Mouse (Mus musculus) lung, embryonic 15.5 days (tissue): ENCODE measurements around the gene Zfp706. TPM values are rescaled to one million over a fixed set of nuclear protein-coding genes. Genes with fewer than 3 reads are reported as not detected.
A peak's percentile ranks its signal among the peaks of the same experiment; 100 is the strongest.

Experiments
- ATAC-seq: fragments of 200-750 bp; cut with Nextera tagmentation; 2 replicates; pipeline ENCODE4 v1.8.0; 2017; ENCODE audit warnings: moderate number of reproducible peaks, borderline replicate concordance; ENCODE audit not compliant: low FRiP score, low TSS enrichment; ENCODE audit errors: extremely low read depth
- H3K27ac ChIP-seq: fragments of 300-500 bp; sonication (generic); 2 replicates; pipeline ENCODE4 v1.5.1; 2015; ENCODE audit warnings: moderate library complexity, mild to moderate bottlenecking, inconsistent platforms
- H3K27me3 ChIP-seq: fragments of 300-500 bp; sonication (generic); 2 replicates; pipeline ENCODE4 v1.6.1; 2015; ENCODE audit warnings: inconsistent platforms
- H3K36me3 ChIP-seq: fragments of 300-500 bp; sonication (generic); 2 replicates; pipeline ENCODE4 v1.6.1; 2015; ENCODE audit warnings: inconsistent platforms
- H3K4me1 ChIP-seq: fragments of 300-500 bp; sonication (generic); 2 replicates; pipeline ENCODE4 v1.6.1; 2015; ENCODE audit warnings: inconsistent platforms
- H3K4me2 ChIP-seq: fragments of 300-500 bp; sonication (generic); 2 replicates; pipeline ENCODE4 v1.6.1; 2015; ENCODE audit warnings: inconsistent platforms, mild to moderate bottlenecking, moderate library complexity
- H3K4me3 ChIP-seq: fragments of 300-500 bp; sonication (generic); 2 replicates; pipeline ENCODE4 v1.5.1; 2015; ENCODE audit warnings: mild to moderate bottlenecking, inconsistent platforms
- H3K9ac ChIP-seq: fragments of 300-500 bp; sonication (generic); 2 replicates; pipeline ENCODE4 v1.6.1; 2015; ENCODE audit warnings: inconsistent platforms
- H3K9me3 ChIP-seq: fragments of 300-500 bp; sonication (generic); 2 replicates; pipeline ENCODE4 v1.6.1; 2016; ENCODE audit warnings: inconsistent platforms
- WGBS: fragments of 180-500 bp; shearing (Covaris S2); methylation state at CpG from one replicate; pipeline ENCODE4 v1.1.7; 2015; 5-methylcytosine and 5-hydroxymethylcytosine counted together
- polyA plus RNA-seq: library from polyadenylated mRNA; unstranded; fragments of >200 nt; fragmentation: Nextera tagmentation; extraction: Ambion mirVana; gene quantifications from 2 replicates; pipeline ENCODE4 v1.2.1, GENCODE M21; 2015

Gene Zfp706
- 418 and 443 TPM in 2 replicates for polyA plus RNA-seq

DNA sequence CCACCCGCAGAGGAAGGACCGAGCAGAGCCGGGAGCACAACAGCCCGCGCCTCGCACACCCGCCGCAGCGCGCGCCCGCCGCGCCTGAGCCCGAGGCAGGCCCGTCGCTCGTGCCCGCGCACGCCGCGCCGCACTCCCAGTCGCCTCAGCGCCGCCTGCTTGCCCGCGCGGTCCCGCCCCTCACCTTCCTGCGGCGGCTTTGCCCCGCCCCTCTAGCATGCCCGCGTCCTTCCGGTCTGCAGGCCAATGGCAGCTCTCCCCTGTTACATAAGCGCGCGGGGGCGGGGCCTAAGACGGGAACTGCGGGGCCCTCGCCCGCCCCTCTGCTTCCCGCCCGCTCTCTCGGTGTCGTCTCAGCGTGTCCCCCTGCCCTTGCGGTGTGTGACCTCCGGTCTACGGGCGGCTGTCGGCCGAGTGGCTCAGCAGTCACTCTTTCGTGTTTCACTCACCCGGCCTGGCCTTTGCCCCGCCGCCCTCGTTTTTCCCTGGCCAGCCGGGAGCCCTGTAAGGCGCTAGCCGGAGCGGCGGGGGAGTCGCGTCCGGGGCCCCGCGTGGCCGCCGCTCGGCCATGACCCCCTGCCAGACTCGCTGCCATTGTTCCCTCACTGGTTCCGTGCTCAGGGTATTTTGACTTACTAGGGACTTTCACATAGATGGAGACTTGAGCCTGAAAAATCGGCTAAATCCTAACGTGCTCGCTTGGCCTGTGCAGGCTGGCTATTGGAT, at the start of gene Zfp706:
Zfp706 (minus strand) TSS at position 541 of the 726 bp plus-strand sequence.
- under 1% methylated on average over 65 of the region's 79 CpGs for WGBS
- H3K4me3 ChIP-seq: peak within 1 kb of the TSS; percentile 85
- peaks cover 12% of the 10 kb centered on the region for H3K36me3 ChIP-seq
- H3K4me1 ChIP-seq: peaks cover 24% of the 10 kb centered on the region
- peak within 1 kb of the TSS; percentile 64 for H3K4me2 ChIP-seq
- peak within 1 kb of the TSS; percentile 97 for H3K9ac ChIP-seq
- H3K9me3 ChIP-seq: no peaks in the 10 kb centered on the region
- ATAC-seq: peak; percentile 100
- H3K27me3 ChIP-seq: no peaks in the 10 kb centered on the region
- peak within 1 kb of the TSS; percentile 95 for H3K27ac ChIP-seq

GRCm38 (mm10) chr15:37054582-37054981, 47.0 kb upstream of the Zfp706 start:
- H3K27me3 ChIP-seq: no peaks in the 10 kb centered on the region
- WGBS: 89% methylated on average over 5 of the region's 5 CpGs

GRCm38 (mm10) chr15:37053085-37053762, 45.7 kb upstream of the Zfp706 start:
- H3K27ac ChIP-seq: no peak overlapping the region
- no peak overlapping the region for H3K9ac ChIP-seq
- H3K4me1 ChIP-seq: no peaks in the 10 kb centered on the region
- 65% methylated on average over 8 of the region's 8 CpGs for WGBS
- no peak overlapping the region for H3K4me2 ChIP-seq
- no peaks in the 10 kb centered on the region for H3K36me3 ChIP-seq
- no peaks in the 10 kb centered on the region for H3K27me3 ChIP-seq
- H3K9me3 ChIP-seq: no peaks in the 10 kb centered on the region
- ATAC-seq: no peak
- H3K4me3 ChIP-seq: no peak overlapping the region

More at GRCm38 (mm10) chr15:37054582-37054981, 47.0 kb upstream of the Zfp706 start:
- no peak overlapping the region for H3K4me2 ChIP-seq
- no peak for ATAC-seq
- H3K36me3 ChIP-seq: no peaks in the 10 kb centered on the region
- H3K4me1 ChIP-seq: no peaks in the 10 kb centered on the region
- no peak overlapping the region for H3K27ac ChIP-seq
- no peak overlapping the region for H3K4me3 ChIP-seq
- no peaks in the 10 kb centered on the region for H3K9me3 ChIP-seq
- no peak overlapping the region for H3K9ac ChIP-seq

DNA sequence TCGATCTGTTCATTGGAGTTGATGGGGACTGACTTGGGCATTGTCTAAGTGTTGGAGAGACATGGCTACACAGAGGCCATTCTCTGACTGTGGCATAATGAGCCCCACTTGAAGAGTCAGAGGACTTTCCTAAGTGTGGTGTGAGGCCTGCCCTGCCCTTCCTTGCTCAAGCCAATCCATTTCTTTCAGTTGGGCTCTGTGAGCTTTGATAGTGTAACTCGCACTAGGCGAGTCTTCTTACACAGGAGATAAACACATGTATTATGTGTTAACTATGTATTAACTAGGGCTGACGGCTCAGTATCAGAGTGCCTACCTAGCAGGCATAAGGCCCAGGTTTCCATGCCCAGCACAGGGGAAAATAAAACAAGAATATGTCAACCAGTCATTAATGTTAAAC, 39.8 kb upstream of the Zfp706 start:
- Histone ChIP-seq H3K27me3 (no peaks in the 10 kb centered on the region), H3K4me2 (no peak overlapping the region), H3K9me3 (no peaks in the 10 kb centered on the region), H3K4me3 (no peak overlapping the region), H3K27ac (no peak overlapping the region), H3K4me1 (no peaks in the 10 kb centered on the region), H3K9ac (no peak overlapping the region), H3K36me3 (no peaks in the 10 kb centered on the region)
- no peak for ATAC-seq
- 88% methylated on average over 4 of the region's 4 CpGs for WGBS

DNA sequence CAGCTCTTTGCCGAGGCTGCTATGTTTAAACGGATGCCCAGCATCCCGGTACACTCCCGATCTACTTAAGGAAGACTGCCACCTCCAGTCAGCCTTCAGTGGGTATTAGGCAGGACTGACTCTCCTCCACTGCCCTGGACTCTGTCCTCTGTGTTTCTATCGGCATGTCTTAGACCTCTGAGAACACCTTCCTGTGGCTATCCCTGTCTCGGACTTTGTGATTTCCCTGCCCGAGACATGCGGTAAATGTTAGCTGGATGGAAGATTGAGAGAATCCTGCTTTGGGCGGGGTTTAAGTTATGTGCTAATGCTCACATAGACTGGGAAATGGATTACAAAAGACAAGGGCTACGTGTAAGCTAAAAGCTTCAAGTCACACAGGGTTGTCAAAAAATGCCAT, 39.0 kb upstream of the Zfp706 start:
- Histone ChIP-seq H3K4me1 (no peaks in the 10 kb centered on the region), H3K4me2 (no peak overlapping the region), H3K27ac (no peak overlapping the region), H3K4me3 (no peak overlapping the region), H3K36me3 (no peaks in the 10 kb centered on the region), H3K9ac (no peak overlapping the region), H3K27me3 (no peaks in the 10 kb centered on the region), H3K9me3 (no peaks in the 10 kb centered on the region)
- ATAC-seq: no peak
- WGBS: 86% methylated on average over 10 of the region's 10 CpGs

DNA sequence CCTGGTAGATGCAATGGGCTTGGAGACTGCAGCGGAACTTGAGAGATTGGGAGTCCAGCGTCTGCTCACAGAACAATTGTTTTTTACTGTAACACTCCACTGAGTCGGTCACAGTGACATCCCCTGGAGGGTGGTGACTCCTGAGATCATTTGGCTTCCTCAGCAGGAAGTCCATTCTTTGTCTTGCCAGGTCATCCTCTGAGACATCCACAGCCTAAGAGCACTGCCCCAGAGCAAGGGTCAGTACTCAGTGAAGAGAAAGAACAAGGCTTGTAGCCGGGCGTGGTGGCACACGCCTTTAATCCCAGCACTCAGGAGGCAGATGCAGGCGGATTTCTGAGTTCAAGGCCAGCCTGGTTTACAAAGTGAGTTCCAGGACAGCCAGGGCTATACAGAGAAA, 38.6 kb upstream of the Zfp706 start:
- Histone ChIP-seq H3K4me2 (no peak overlapping the region), H3K36me3 (no peaks in the 10 kb centered on the region), H3K4me3 (no peak overlapping the region), H3K27me3 (no peaks in the 10 kb centered on the region), H3K9me3 (no peaks in the 10 kb centered on the region), H3K27ac (no peak overlapping the region), H3K4me1 (no peaks in the 10 kb centered on the region), H3K9ac (no peak overlapping the region)
- no peak for ATAC-seq
- WGBS: 76% methylated on average over 7 of the region's 7 CpGs

GRCm38 (mm10) chr15:37045456-37045855, 37.9 kb upstream of the Zfp706 start:
- Histone ChIP-seq H3K4me3 (no peak overlapping the region), H3K27ac (no peak overlapping the region), H3K4me1 (no peaks in the 10 kb centered on the region), H3K27me3 (no peaks in the 10 kb centered on the region), H3K9me3 (no peaks in the 10 kb centered on the region), H3K9ac (no peak overlapping the region), H3K4me2 (no peak overlapping the region), H3K36me3 (no peaks in the 10 kb centered on the region)
- no peak for ATAC-seq
- WGBS: 71% methylated on average over 12 of the region's 12 CpGs

DNA sequence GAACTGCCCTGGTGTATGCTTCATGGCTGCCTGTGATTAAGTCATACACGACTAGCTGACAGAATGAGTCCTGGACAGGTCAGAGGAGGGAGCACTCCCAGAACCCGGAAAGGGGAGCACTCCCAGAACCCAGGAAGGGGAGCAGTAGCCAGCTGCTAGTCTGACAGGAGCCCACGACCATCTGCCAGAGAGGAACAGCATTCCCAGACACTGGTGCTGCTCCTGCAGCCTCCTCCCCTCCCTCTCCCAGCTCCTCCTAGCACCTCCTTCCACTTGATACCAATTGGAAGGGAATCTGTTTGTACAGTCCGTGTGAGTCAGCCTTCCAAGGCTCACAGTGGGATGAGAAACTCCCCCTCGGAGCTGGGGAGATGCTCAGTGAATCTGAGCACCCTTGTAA, 35.0 kb upstream of the Zfp706 start:
- no peaks in the 10 kb centered on the region for H3K27me3 ChIP-seq
- no peaks in the 10 kb centered on the region for H3K9me3 ChIP-seq
- no peak overlapping the region for H3K4me3 ChIP-seq
- WGBS: 11% methylated on average over 5 of the region's 5 CpGs
- H3K9ac ChIP-seq: no peak overlapping the region
- ATAC-seq: no peak
- H3K36me3 ChIP-seq: no peaks in the 10 kb centered on the region
- no peak overlapping the region for H3K27ac ChIP-seq
- no peak overlapping the region for H3K4me2 ChIP-seq
- no peaks in the 10 kb centered on the region for H3K4me1 ChIP-seq

GRCm38 (mm10) chr15:37041214-37041613, 33.6 kb upstream of the Zfp706 start:
- H3K4me1 ChIP-seq: 0 out of 2 replicates have a peak, but pooled peaks cover 10% of the 10 kb centered on the region
- no peak for ATAC-seq
- no peak overlapping the region for H3K27ac ChIP-seq
- H3K9me3 ChIP-seq: no peaks in the 10 kb centered on the region
- WGBS: 85% methylated on average over 5 of the region's 5 CpGs
- no peaks in the 10 kb centered on the region for H3K27me3 ChIP-seq
- H3K4me3 ChIP-seq: no peak overlapping the region
- H3K4me2 ChIP-seq: no peak overlapping the region
- no peaks in the 10 kb centered on the region for H3K36me3 ChIP-seq
- no peak overlapping the region for H3K9ac ChIP-seq

DNA sequence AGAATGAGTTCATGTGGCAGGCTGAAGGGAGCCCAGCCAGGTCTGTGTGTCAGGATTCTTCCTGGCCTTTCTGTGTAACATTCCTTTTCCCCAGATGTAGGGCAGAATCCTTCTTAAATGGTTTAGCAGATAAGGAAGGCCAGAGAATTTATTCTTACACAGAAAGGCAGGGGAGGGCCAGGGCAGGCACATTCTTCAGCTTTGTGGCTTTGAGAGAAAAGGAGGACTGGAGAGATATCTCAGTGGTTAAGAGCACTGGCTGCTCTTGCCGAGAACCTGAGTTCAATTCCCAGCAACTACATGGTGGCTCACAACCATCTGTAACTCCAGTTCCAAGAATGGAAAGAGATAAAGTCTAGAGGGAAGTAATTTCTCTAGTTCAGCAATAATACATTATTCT, 31.1 kb upstream of the Zfp706 start:
- WGBS: 19% methylated on average over 1 of the region's 1 CpGs
- H3K27me3 ChIP-seq: no peaks in the 10 kb centered on the region
- H3K4me2 ChIP-seq: no peak overlapping the region
- no peaks in the 10 kb centered on the region for H3K9me3 ChIP-seq
- no peak overlapping the region for H3K4me3 ChIP-seq
- H3K36me3 ChIP-seq: no peaks in the 10 kb centered on the region
- H3K4me1 ChIP-seq: 0 out of 2 replicates have a peak, but pooled peaks cover 11% of the 10 kb centered on the region
- H3K27ac ChIP-seq: no peak overlapping the region
- H3K9ac ChIP-seq: no peak overlapping the region
- ATAC-seq: no peak

DNA sequence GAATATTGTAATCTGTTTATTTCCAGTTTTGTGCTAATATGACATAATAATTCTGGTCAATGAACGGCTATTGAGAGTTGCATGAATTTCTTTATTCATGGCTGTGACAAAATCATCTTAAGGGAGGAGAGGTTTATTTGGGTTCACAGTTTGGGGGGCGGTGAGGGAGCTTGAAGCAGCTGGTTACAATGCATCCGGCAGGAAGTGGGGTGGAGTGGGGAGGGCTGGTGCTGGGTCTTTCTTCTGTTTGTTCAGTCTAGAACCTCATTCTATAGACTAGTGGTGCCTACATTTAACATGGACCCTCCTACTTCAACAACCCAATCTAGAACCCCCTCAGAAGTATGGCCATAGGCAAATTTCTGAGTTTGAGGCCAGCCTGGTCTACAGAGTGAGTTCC, 30.1 kb upstream of the Zfp706 start:
- no peak overlapping the region for H3K27ac ChIP-seq
- no peaks in the 10 kb centered on the region for H3K27me3 ChIP-seq
- H3K9ac ChIP-seq: no peak overlapping the region
- 61% methylated on average over 3 of the region's 3 CpGs for WGBS
- no peaks in the 10 kb centered on the region for H3K9me3 ChIP-seq
- H3K4me2 ChIP-seq: no peak overlapping the region
- 0 out of 2 replicates have a peak, but pooled peaks cover 11% of the 10 kb centered on the region for H3K4me1 ChIP-seq
- no peak for ATAC-seq
- H3K36me3 ChIP-seq: no peaks in the 10 kb centered on the region
- H3K4me3 ChIP-seq: no peak overlapping the region

DNA sequence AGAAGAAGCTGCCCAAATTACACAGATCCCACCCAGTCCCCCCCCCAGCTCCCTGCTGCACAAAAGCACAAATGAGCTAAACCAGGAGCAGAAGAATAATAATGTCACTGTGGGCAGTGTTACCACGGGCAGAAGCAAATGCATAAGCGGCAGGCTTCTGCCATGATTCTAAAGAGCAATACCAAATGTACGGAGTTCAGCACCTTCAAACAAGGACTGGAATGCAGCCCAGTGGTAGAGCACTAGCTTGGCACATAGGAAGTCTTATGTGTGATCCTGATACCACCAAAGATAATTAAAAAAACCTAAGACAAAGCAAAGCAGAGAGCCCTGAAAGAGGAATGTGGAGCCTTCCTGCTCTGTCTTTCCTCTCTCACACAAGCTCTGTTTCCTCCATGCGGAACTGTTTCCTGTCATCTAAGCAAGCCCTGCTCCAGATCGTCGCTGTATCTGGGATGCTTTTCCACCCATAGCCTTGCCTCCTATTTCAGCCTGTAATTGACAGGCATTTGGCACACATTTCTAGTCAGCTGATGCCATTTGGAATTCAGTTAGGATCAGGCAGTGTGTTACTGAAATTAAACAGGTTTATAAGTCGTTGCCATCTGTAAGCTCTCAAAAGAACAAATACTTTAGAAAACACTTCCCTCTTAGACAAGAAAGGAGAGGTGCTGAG, 29.0 kb upstream of the Zfp706 start:
- no peaks in the 10 kb centered on the region for H3K9me3 ChIP-seq
- no peak overlapping the region for H3K9ac ChIP-seq
- 36% methylated on average over 7 of the region's 7 CpGs for WGBS
- H3K4me2 ChIP-seq: no peak overlapping the region
- no peak overlapping the region for H3K4me3 ChIP-seq
- H3K36me3 ChIP-seq: no peaks in the 10 kb centered on the region
- no peak overlapping the region for H3K27ac ChIP-seq
- 0 out of 2 replicates have a peak, but pooled peaks cover 11% of the 10 kb centered on the region for H3K4me1 ChIP-seq
- H3K27me3 ChIP-seq: no peaks in the 10 kb centered on the region
- no peak for ATAC-seq
